Mouse (Mus musculus) CH12.LX (cell line): ENCODE measurements around the gene Dstn. TPM values are rescaled to one million over a fixed set of nuclear protein-coding genes. Genes with fewer than 3 reads are reported as not detected.

Experiments used
- polyA plus RNA-seq: library from polyadenylated mRNA; unstranded; fragments of >175 nt; gene quantifications from 2 replicates; pipeline ENCODE4 v1.2.1, GENCODE M21; 2012; ENCODE audit warnings: low read depth; ENCODE audit not compliant: insufficient read length
- total RNA-seq, 2 experiments: library from RNA; depleted of rRNA; stranded (reverse); fragments of 300-350 nt in 1 of 2; fragments of >200 nt in 1 of 2; gene quantifications; 2 replicates each; pipeline ENCODE4 v1.2.3; 2012 to 2014

Gene Dstn
- total and polyA plus RNA-seq, 3 experiments = 68.9 to 266 (median 151) TPM

Other genes with a start within 250 kb of the Dstn start
- 0.13 TPM in 1 of 2 replicates, not detected in the other for gene Bfsp1, start 52.1 kb upstream of the Dstn start, total RNA-seq (2012; rRNA removed)
- 0.19 and 0.30 TPM in 2 replicates for gene Bfsp1, start 52.1 kb upstream of the Dstn start, total RNA-seq (2014; rRNA removed)
- gene Bfsp1, start 52.1 kb upstream of the Dstn start, polyA plus RNA-seq = 0.19 and 0.21 TPM in 2 replicates
- gene Rrbp1, start 95.9 kb downstream of the Dstn start, total RNA-seq (2012; rRNA removed) = 49.3 and 58.2 TPM in 2 replicates
- 41.4 and 42.4 TPM in 2 replicates for gene Rrbp1, start 95.9 kb downstream of the Dstn start, total RNA-seq (2014; rRNA removed)
- gene Rrbp1, start 95.9 kb downstream of the Dstn start, polyA plus RNA-seq = 127 and 153 TPM in 2 replicates
- not detected in 2 replicates for gene Banf2, start 117.7 kb downstream of the Dstn start, total RNA-seq (2012; rRNA removed)
- gene Banf2, start 117.7 kb downstream of the Dstn start, total RNA-seq (2014; rRNA removed) = not detected in 2 replicates
- not detected in 2 replicates for gene Banf2, start 117.7 kb downstream of the Dstn start, polyA plus RNA-seq